Mouse (Mus musculus): Measurements from ENCODE around the gene Prim1. TPM values are rescaled to one million over a fixed set of nuclear protein-coding genes. Genes with fewer than 3 reads are reported as not detected.
"Not testable (repeated sequence)": the region's sequence is repeated elsewhere in the genome, so short reads cannot be mapped to it uniquely, and the experiment has no call there.

The Prim1 gene
- polyA plus RNA-seq, 1 experiment from 2014 or later = 61.6 TPM

- H3K9ac ChIP-seq (ENCODE audit: low read depth, low read length); ATAC-seq (ENCODE audit: low read depth): not testable (repeated sequence)
- WGBS = 79% methylated on average over 5 of the region's 5 CpGs
Measured at GRCm38 (mm10) chr10:128078269-128078668, 63.3 kb downstream of the Prim1 start.

More at GRCm38 (mm10) chr10:128078269-128078668, 63.3 kb downstream of the Prim1 start:
- not testable (repeated sequence) for H3K4me1 ChIP-seq (ENCODE audit: control insufficient read depth, insufficient read depth, low read length); H3K27me3 ChIP-seq (replicated peaks; ENCODE audit: control insufficient read depth, insufficient read depth, low read length); H3K4me3 ChIP-seq (ENCODE audit: low read depth, low read length); DNase-seq (ENCODE audit: low spot score); H3K27ac ChIP-seq (replicated peaks; ENCODE audit: low read depth, low read length); H3K4me2 ChIP-seq (ENCODE audit: low read depth, low read length); H3K9me3 ChIP-seq (ENCODE audit: control insufficient read depth, low read length)
- peaks cover 39% of the 10 kb centered on the region for H3K36me3 ChIP-seq (ENCODE audit: control insufficient read depth, insufficient read depth, low read length)

Other genes starting within 250 kb of the Prim1 start
- 0.38 TPM in 1 of 2 replicates, not detected in the other for gene Rdh9, start 238.8 kb upstream of the Prim1 start, polyA plus RNA-seq (2014; fragmentation: Nextera tagmentation; extraction: Ambion mirVana)
- gene Rdh16, start 214.0 kb upstream of the Prim1 start, polyA plus RNA-seq (2014; fragmentation: Nextera tagmentation; extraction: Ambion mirVana) = not detected in 2 replicates
- not detected in 2 replicates for gene Rdh19, start 165.2 kb upstream of the Prim1 start, polyA plus RNA-seq (2014; fragmentation: Nextera tagmentation; extraction: Ambion mirVana)
- not detected in 2 replicates for gene Rdh16f2, start 148.7 kb upstream of the Prim1 start, polyA plus RNA-seq (2014; fragmentation: Nextera tagmentation; extraction: Ambion mirVana)
- gene Rdh7, start 126.4 kb upstream of the Prim1 start, polyA plus RNA-seq (2014; fragmentation: Nextera tagmentation; extraction: Ambion mirVana) = not detected in 2 replicates
- gene Sdr9c7, start 116.7 kb upstream of the Prim1 start, polyA plus RNA-seq (2014; fragmentation: Nextera tagmentation; extraction: Ambion mirVana) = 0.77 and 1.1 TPM in 2 replicates
- gene Hsd17b6, start 7.6 kb upstream of the Prim1 start, polyA plus RNA-seq (2014; fragmentation: Nextera tagmentation; extraction: Ambion mirVana) = 0.75 TPM in 1 of 2 replicates, not detected in the other
- gene Naca, start 20.4 kb downstream of the Prim1 start, polyA plus RNA-seq (2014; fragmentation: Nextera tagmentation; extraction: Ambion mirVana) = 847 and 859 TPM in 2 replicates
- 450 and 475 TPM in 2 replicates for gene Ptges3, start 43.8 kb downstream of the Prim1 start, polyA plus RNA-seq (2014; fragmentation: Nextera tagmentation; extraction: Ambion mirVana)
- 2,069 and 2,210 TPM in 2 replicates for gene Atp5b, start 68.1 kb downstream of the Prim1 start, polyA plus RNA-seq (2014; fragmentation: Nextera tagmentation; extraction: Ambion mirVana)
- gene Baz2a, start 76.4 kb downstream of the Prim1 start, polyA plus RNA-seq (2014; fragmentation: Nextera tagmentation; extraction: Ambion mirVana) = 15.7 and 18.8 TPM in 2 replicates
- 31.3 and 32.4 TPM in 2 replicates for gene Rbms2, start 165.1 kb downstream of the Prim1 start, polyA plus RNA-seq (2014; fragmentation: Nextera tagmentation; extraction: Ambion mirVana)
- gene Gls2, start 179.3 kb downstream of the Prim1 start, polyA plus RNA-seq (2014; fragmentation: Nextera tagmentation; extraction: Ambion mirVana) = 1.1 and 2.6 TPM in 2 replicates
- 30.8 and 35.8 TPM in 2 replicates for gene Spryd4, start 196.6 kb downstream of the Prim1 start, polyA plus RNA-seq (2014; fragmentation: Nextera tagmentation; extraction: Ambion mirVana)
- 0.15 and 0.35 TPM in 2 replicates for gene Mip, start 210.7 kb downstream of the Prim1 start, polyA plus RNA-seq (2014; fragmentation: Nextera tagmentation; extraction: Ambion mirVana)
- gene Timeless, start 216.9 kb downstream of the Prim1 start, polyA plus RNA-seq (2014; fragmentation: Nextera tagmentation; extraction: Ambion mirVana) = 35.4 and 53.3 TPM in 2 replicates
- 0.24 and 0.30 TPM in 2 replicates for gene Apon, start 238.9 kb downstream of the Prim1 start, polyA plus RNA-seq (2014; fragmentation: Nextera tagmentation; extraction: Ambion mirVana)

Data from embryonic facial prominence, embryonic 14.5 days (tissue).